In genomic region chr6:72562894-72563293, GRCm38 (mm10) we compare ENCODE assay signal across 14 mouse cellular contexts. TPM values are rescaled to one million over a fixed set of nuclear protein-coding genes. Genes with fewer than 3 reads are reported as not detected.
DNase-seq lines count a peak whose midpoint lies in the region; ATAC-seq lines count a peak whose summit lies in the region.
"Had no signal": no experiment of that assay in that cellular context is flagged by ENCODE, and none has a peak within 500 bp of the region (broad histone marks: within the 10 kb centered on the region; RNA-seq: fewer than 3 reads in every experiment).

No protein-coding gene starts in this region.

- WGBS in hindbrain, embryonic 10.5 days: 71% methylated on average over 5 of the region's 5 CpGs
- 69% methylated on average over 5 of the region's 5 CpGs for WGBS in hindbrain, embryonic 16.5 days
- WGBS in limb, embryonic 13.5 days: 62% methylated on average over 5 of the region's 5 CpGs

- peaks cover 2% of the 10 kb centered on the region; the same call in 1 of the 2 replicates for H3K36me3 ChIP-seq in hindbrain, embryonic 10.5 days
- peaks cover 2% of the 10 kb centered on the region for H3K36me3 ChIP-seq in hindbrain, embryonic 16.5 days (ENCODE audit: control insufficient read depth, insufficient read depth, low read length)
- peaks cover 6% of the 10 kb centered on the region for H3K36me3 ChIP-seq in limb, embryonic 13.5 days

- no peaks in the 10 kb centered on the region for H3K27me3 ChIP-seq in hindbrain, embryonic 10.5 days (ENCODE audit: insufficient read depth, poor library complexity, severe bottlenecking)
- H3K27me3 ChIP-seq in hindbrain, embryonic 16.5 days (replicated peaks; ENCODE audit: control insufficient read depth, insufficient read depth, low read length): no peaks in the 10 kb centered on the region
- no peaks in the 10 kb centered on the region for H3K27me3 ChIP-seq in limb, embryonic 13.5 days

- no peak overlapping the region for H3K9ac ChIP-seq in hindbrain, embryonic 16.5 days (ENCODE audit: low read depth, low read length)
- H3K9ac ChIP-seq in limb, embryonic 13.5 days: peak overlapping the region; percentile 10; the same call in 1 of the 2 replicates

- peak overlapping the region; percentile 67 for H3K27ac ChIP-seq in hindbrain, embryonic 10.5 days
- no peak overlapping the region for H3K27ac ChIP-seq in hindbrain, embryonic 16.5 days (ENCODE audit: low read depth, low read length)
- no peak overlapping the region for H3K27ac ChIP-seq in limb, embryonic 13.5 days

- H3K4me2 ChIP-seq in hindbrain, embryonic 16.5 days (ENCODE audit: low read length): no peak overlapping the region
- no peak overlapping the region for H3K4me2 ChIP-seq in limb, embryonic 13.5 days (replicated peaks)

- no peak for ATAC-seq in hindbrain, embryonic 16.5 days
- ATAC-seq in limb, embryonic 13.5 days (ENCODE audit: low FRiP score, low read depth): peak; percentile 53; the same call in 1 of the 2 replicates
- ATAC-seq in CD4-positive, CD25-positive, alpha-beta regulatory T cell, adult 4 months: no peak
- ATAC-seq: forebrain, embryonic 16.5 days had no signal

- DNase-seq in hindbrain, embryonic 10.5 days (ENCODE audit: low spot score): no peak
- peak; percentile 60 for DNase-seq in ZHBTc4 (ENCODE audit: low read depth, low spot score)
- DNase-seq in kidney, adult 18-20 months: peak; percentile 53
- no peak for DNase-seq in right cerebral cortex, postnatal 10 days (ENCODE audit: low spot score in 2 of 2)
- DNase-seq: adrenal gland, postnatal 25 days; cerebellum, adult 11 months; heart, adult 11 months; layer of hippocampus, adult 9-11 months; lung, adult 18-20 months; right cerebral cortex, postnatal 4 days had no signal

- H3K4me3 ChIP-seq in hindbrain, embryonic 10.5 days: no peak overlapping the region
- H3K4me3 ChIP-seq in hindbrain, embryonic 16.5 days (ENCODE audit: low read length): no peak overlapping the region
- no peak overlapping the region for H3K4me3 ChIP-seq in limb, embryonic 13.5 days

- H3K9me3 ChIP-seq in hindbrain, embryonic 10.5 days: no peaks in the 10 kb centered on the region
- no peaks in the 10 kb centered on the region for H3K9me3 ChIP-seq in hindbrain, embryonic 16.5 days (ENCODE audit: control insufficient read depth, low read length)
- H3K9me3 ChIP-seq in limb, embryonic 13.5 days: no peaks in the 10 kb centered on the region

- H3K4me1 ChIP-seq in hindbrain, embryonic 10.5 days (replicated peaks): peaks cover 19% of the 10 kb centered on the region
- peaks cover 5% of the 10 kb centered on the region; the same call in 1 of the 2 replicates for H3K4me1 ChIP-seq in hindbrain, embryonic 16.5 days (ENCODE audit: control insufficient read depth, insufficient read depth, low read depth, low read length)
- peaks cover 17% of the 10 kb centered on the region for H3K4me1 ChIP-seq in limb, embryonic 13.5 days

RNA-seq across cellular contexts. Expression of gene Capg, which starts 18.7 kb away (rescaled TPM):
- 13.4 and 14.1 TPM in 2 replicates for polyA plus RNA-seq in hindbrain, embryonic 10.5 days (2016; fragmentation: Nextera tagmentation; extraction: Ambion mirVana)
- polyA plus RNA-seq in hindbrain, embryonic 16.5 days (2015; fragmentation: Nextera tagmentation; extraction: Ambion mirVana): 9.0 and 10.2 TPM in 2 replicates
- 35.8 and 41.3 TPM in 2 replicates for polyA plus RNA-seq in limb, embryonic 13.5 days (2015; fragmentation: Nextera tagmentation; extraction: Ambion mirVana)
- 100 to 1,000 TPM; 547 to 812 TPM for polyA plus RNA-seq in CD4-positive, CD25-positive, alpha-beta regulatory T cell, adult 4 months (2017; shearing (Covaris generic))

RNA-seq across cellular contexts. Expression of gene Elmod3, which starts 35.3 kb away (rescaled TPM):
- 13.7 and 15.7 TPM in 2 replicates for polyA plus RNA-seq in hindbrain, embryonic 10.5 days (2016; fragmentation: Nextera tagmentation; extraction: Ambion mirVana)
- 17.3 and 18.7 TPM in 2 replicates for polyA plus RNA-seq in hindbrain, embryonic 16.5 days (2015; fragmentation: Nextera tagmentation; extraction: Ambion mirVana)
- polyA plus RNA-seq in limb, embryonic 13.5 days (2015; fragmentation: Nextera tagmentation; extraction: Ambion mirVana): 15.3 and 16.7 TPM in 2 replicates
- polyA plus RNA-seq in CD4-positive, CD25-positive, alpha-beta regulatory T cell, adult 4 months (2017; shearing (Covaris generic)): 10 to 100 TPM; 22.9 to 32.2 TPM

RNA-seq across cellular contexts. Expression of gene Retsat, which starts 35.4 kb away (rescaled TPM):
- 7.7 and 8.5 TPM in 2 replicates for polyA plus RNA-seq in hindbrain, embryonic 10.5 days (2016; fragmentation: Nextera tagmentation; extraction: Ambion mirVana)
- 7.0 and 8.4 TPM in 2 replicates for polyA plus RNA-seq in hindbrain, embryonic 16.5 days (2015; fragmentation: Nextera tagmentation; extraction: Ambion mirVana)
- polyA plus RNA-seq in limb, embryonic 13.5 days (2015; fragmentation: Nextera tagmentation; extraction: Ambion mirVana): 15.1 and 17.9 TPM in 2 replicates
- 1 to 10 TPM; 5.3 to 5.7 TPM for polyA plus RNA-seq in CD4-positive, CD25-positive, alpha-beta regulatory T cell, adult 4 months (2017; shearing (Covaris generic))

RNA-seq across cellular contexts. Expression of gene Sh2d6, which starts 41.4 kb away (rescaled TPM):
- 0.15 and 0.21 TPM in 2 replicates for polyA plus RNA-seq in hindbrain, embryonic 10.5 days (2016; fragmentation: Nextera tagmentation; extraction: Ambion mirVana)
- polyA plus RNA-seq in hindbrain, embryonic 16.5 days (2015; fragmentation: Nextera tagmentation; extraction: Ambion mirVana): 0.29 and 0.36 TPM in 2 replicates
- polyA plus RNA-seq in limb, embryonic 13.5 days (2015; fragmentation: Nextera tagmentation; extraction: Ambion mirVana): 0.15 and 0.28 TPM in 2 replicates
- polyA plus RNA-seq in CD4-positive, CD25-positive, alpha-beta regulatory T cell, adult 4 months (2017; shearing (Covaris generic)): not detected

RNA-seq across cellular contexts. Expression of gene Tgoln1, which starts 53.9 kb away (rescaled TPM):
- 32.7 and 34.7 TPM in 2 replicates for polyA plus RNA-seq in hindbrain, embryonic 10.5 days (2016; fragmentation: Nextera tagmentation; extraction: Ambion mirVana)
- 35.6 and 38.9 TPM in 2 replicates for polyA plus RNA-seq in hindbrain, embryonic 16.5 days (2015; fragmentation: Nextera tagmentation; extraction: Ambion mirVana)
- 22.0 and 23.0 TPM in 2 replicates for polyA plus RNA-seq in limb, embryonic 13.5 days (2015; fragmentation: Nextera tagmentation; extraction: Ambion mirVana)
- 100 to 1,000 TPM; 114 to 143 TPM for polyA plus RNA-seq in CD4-positive, CD25-positive, alpha-beta regulatory T cell, adult 4 months (2017; shearing (Covaris generic))

Comparison
In these comparisons a context has a peak if more than half of its experiments do, and no peak if none do; other contexts are left out.
1. DNase-seq: peak in ZHBTc4 (single experiment) and kidney, adult 18-20 months (single experiment); none in hindbrain, embryonic 10.5 days (single experiment) and right cerebral cortex, postnatal 10 days (0 of 2).
2. RNA of gene Capg, which starts 18.7 kb away (polyA plus RNA-seq): 547 to 812 TPM in CD4-positive, CD25-positive, alpha-beta regulatory T cell, adult 4 months; 35.8 to 41.3 TPM in limb, embryonic 13.5 days, 13.4 to 14.1 TPM in hindbrain, embryonic 10.5 days and 9.0 to 10.2 TPM in hindbrain, embryonic 16.5 days; every median in the first group is over 10 times any median in the second.